Mouse (Mus musculus): Measurements from ENCODE around the gene Reep6.

GRCm38 (mm10) chr10:80367954-80368353, 38.2 kb downstream of the Reep6 start:
- TF ChIP-seq POLR2A (IDR thresholded peaks at IDR 0.05; ENCODE audit: extremely low read depth, insufficient read depth, low read length) (peak; percentile 44; the same call in 1 of the 2 replicates), CTCF (IDR thresholded peaks at IDR 0.05; ENCODE audit: low read depth, low read length) (no peak)

Data from liver, adult 2 months (tissue).